In the genomic region with DNA sequence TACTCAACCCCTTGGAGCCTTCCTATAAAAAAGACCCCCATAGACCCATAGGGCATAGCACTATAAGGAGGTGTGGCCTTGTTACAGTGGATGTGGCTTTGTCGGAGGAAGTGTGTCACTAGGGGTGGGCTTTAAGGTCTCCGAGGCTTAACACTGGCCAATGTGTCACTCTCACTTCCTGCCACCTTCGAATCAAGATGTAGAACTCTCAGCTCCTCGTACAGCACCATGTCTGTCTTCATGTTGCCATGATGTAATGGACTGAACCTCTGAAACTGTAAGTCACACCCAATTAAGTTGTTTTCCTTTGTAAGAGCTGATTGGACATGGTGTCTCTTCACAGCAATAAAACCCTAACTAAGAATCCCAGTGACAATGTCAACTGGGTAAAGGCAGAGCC, we compare ENCODE assay signal across 23 mouse cellular contexts.
"Had no signal": no experiment of that assay in that cellular context is flagged by ENCODE, and none has a peak within 500 bp of the region (broad histone marks: within the 10 kb centered on the region; RNA-seq: fewer than 3 reads in every experiment).

No protein-coding gene starts in this region.

- DNase-seq: kidney, adult 18-20 months; kidney, adult 9 months; kidney, postnatal 14 days; kidney, postnatal 4 days; layer of hippocampus, adult 9-11 months; liver; lung, adult 18-20 months; lung, postnatal 10 days; lung, postnatal 36 days; right cerebral cortex, adult 18-20 months; right cerebral cortex, postnatal 14 days; spleen, adult 18-20 months; thymus, adult 18-20 months; thymus, postnatal 36 days had no signal

- ATAC-seq: intestine, embryonic 16.5 days; liver, embryonic 12.5 days; midbrain, embryonic 15.5 days had no signal

- H3K4me1 ChIP-seq: liver, embryonic 12.5 days; liver, embryonic 15.5 days; midbrain, embryonic 12.5 days; midbrain, embryonic 15.5 days; neural tube, embryonic 12.5 days; neural tube, embryonic 15.5 days; stomach, embryonic 15.5 days had no signal

- H3K27me3 ChIP-seq: liver, embryonic 12.5 days; liver, embryonic 15.5 days; lung, embryonic 15.5 days; midbrain, embryonic 12.5 days; midbrain, embryonic 15.5 days; neural tube, embryonic 12.5 days; neural tube, embryonic 15.5 days; stomach, embryonic 15.5 days had no signal

- H3K36me3 ChIP-seq: liver, embryonic 12.5 days; liver, embryonic 15.5 days; lung, embryonic 15.5 days; midbrain, embryonic 12.5 days; midbrain, embryonic 15.5 days; neural tube, embryonic 12.5 days; neural tube, embryonic 15.5 days; stomach, embryonic 15.5 days had no signal

- H3K9me3 ChIP-seq: liver, embryonic 12.5 days; liver, embryonic 15.5 days; lung, embryonic 15.5 days; midbrain, embryonic 12.5 days; midbrain, embryonic 15.5 days; neural tube, embryonic 12.5 days; neural tube, embryonic 15.5 days; stomach, embryonic 15.5 days had no signal

- H3K4me2 ChIP-seq: liver, embryonic 12.5 days; liver, embryonic 15.5 days; lung, embryonic 15.5 days; midbrain, embryonic 12.5 days; midbrain, embryonic 15.5 days; neural tube, embryonic 12.5 days; neural tube, embryonic 15.5 days; stomach, embryonic 15.5 days had no signal

- H3K4me3 ChIP-seq: liver, embryonic 12.5 days; liver, embryonic 15.5 days; lung, embryonic 15.5 days; midbrain, embryonic 12.5 days; midbrain, embryonic 15.5 days; neural tube, embryonic 12.5 days; neural tube, embryonic 15.5 days; stomach, embryonic 15.5 days had no signal

- H3K27ac ChIP-seq: liver, embryonic 12.5 days; liver, embryonic 15.5 days; lung, embryonic 15.5 days; midbrain, embryonic 12.5 days; midbrain, embryonic 15.5 days; neural tube, embryonic 12.5 days; neural tube, embryonic 15.5 days; stomach, embryonic 15.5 days had no signal

- H3K9ac ChIP-seq: liver, embryonic 12.5 days; liver, embryonic 15.5 days; lung, embryonic 15.5 days; midbrain, embryonic 12.5 days; midbrain, embryonic 15.5 days; neural tube, embryonic 12.5 days; neural tube, embryonic 15.5 days; stomach, embryonic 15.5 days had no signal
